Mouse (Mus musculus): ENCODE results near the gene Lenep. TPM values are rescaled to one million over a fixed set of nuclear protein-coding genes. Genes with fewer than 3 reads are reported as not detected.

The Lenep gene
- polyA plus RNA-seq, 1 experiment from 2014 or later: 0.89 TPM

DNA sequence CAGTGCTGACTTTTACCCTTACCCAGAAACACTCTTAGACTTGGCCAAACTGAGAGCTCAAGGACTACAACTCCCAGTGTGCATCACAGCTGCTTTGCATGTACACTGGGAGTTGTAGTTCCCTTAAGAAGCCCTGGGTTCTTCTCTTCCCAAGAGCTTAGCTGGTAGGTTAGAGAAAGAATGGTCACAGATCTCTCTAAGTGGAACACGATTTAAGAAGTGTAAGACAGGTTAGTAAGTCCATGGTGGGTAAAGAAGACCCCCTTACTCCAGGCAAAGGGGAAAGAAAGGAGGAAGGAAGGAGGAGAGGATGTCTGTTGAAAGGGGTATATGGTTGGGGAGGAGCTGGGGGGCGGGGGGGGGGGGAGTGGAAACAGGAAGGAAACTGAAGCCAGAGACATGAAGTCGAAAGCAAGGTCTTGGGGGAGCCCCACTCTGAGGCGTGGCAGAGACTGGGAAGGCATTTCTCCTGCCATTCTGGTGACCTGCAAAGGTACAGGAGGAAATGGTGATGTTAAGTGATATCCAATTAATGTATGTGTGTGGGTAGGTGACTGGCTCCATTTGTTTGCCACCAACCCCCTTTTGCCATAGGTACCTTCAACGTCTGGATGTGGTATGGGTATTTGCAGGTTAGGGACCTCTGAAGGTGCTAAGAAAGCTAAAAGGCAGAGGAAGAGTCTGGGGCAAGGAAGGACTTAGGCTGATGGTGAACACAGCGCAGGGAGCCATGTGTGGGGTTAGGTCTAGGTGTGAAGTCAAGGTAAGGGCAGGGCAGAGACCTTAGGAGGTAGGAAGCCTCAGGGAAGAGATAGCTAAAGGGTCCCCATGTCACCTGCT is 13.5 kb downstream of the Lenep start:
- ATAC-seq (ENCODE audit: low FRiP score, low read depth): no peak
- WGBS: 60% methylated on average over 6 of the region's 6 CpGs

DNA sequence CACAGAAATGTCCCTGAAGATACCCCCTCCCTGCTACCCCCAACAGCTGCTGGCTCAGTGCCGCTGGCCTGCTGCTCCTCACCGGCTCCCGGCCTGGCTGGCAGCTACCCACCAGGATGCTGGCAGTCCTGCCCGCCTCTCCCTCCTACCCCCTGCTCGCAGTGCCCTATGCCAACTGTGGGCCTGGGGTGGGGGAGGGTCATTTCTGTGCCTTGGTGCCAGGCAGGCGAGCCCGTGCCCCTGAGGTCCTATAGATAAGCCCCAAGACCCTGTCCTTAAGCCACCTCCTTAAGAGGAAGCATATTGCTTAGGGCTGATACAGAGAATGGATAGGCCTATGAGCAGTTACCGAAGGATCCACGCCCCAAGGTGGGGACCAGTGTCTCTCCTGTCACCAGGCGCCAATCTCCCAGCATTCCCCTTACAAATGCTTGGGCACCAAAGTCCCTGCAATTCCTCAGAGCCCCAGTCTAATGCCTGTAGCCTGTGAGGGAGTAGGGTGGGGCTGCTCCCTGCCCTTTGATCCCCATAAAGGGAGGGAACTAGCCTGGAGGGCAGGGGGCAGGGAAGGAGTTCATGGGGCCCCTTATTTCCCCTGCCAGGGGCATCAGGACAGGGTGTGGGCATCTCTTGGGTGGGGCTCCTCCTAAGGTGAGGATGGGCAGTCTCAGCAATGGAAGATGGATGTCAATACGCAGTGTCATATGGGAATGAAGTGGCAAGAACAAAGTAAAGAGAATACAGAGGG is 14.3 kb downstream of the Lenep start:
- Histone ChIP-seq H3K4me2 (no peak overlapping the region), H3K36me3 (no peaks in the 10 kb centered on the region), H3K4me3 (no peak overlapping the region), H3K27ac (replicated peaks) (no peak overlapping the region), H3K4me1 (replicated peaks) (peaks cover 30% of the 10 kb centered on the region), H3K9ac (no peak overlapping the region), H3K27me3 (0 out of 2 replicates have a peak, but pooled peaks cover 10% of the 10 kb centered on the region), H3K9me3 (no peaks in the 10 kb centered on the region)
- ATAC-seq (ENCODE audit: low FRiP score, low read depth): peak; percentile 15; the same call in 1 of the 2 replicates
- 53% methylated on average over 11 of the region's 11 CpGs for WGBS

More for the DNA sequence above, 13.5 kb downstream of the Lenep start:
- H3K9me3 ChIP-seq: no peaks in the 10 kb centered on the region
- no peaks in the 10 kb centered on the region for H3K36me3 ChIP-seq
- peaks cover 17% of the 10 kb centered on the region for H3K27me3 ChIP-seq
- no peak overlapping the region for H3K9ac ChIP-seq
- no peak overlapping the region for H3K4me2 ChIP-seq
- peaks cover 39% of the 10 kb centered on the region for H3K4me1 ChIP-seq (replicated peaks)
- H3K4me3 ChIP-seq: no peak overlapping the region
- H3K27ac ChIP-seq (replicated peaks): no peak overlapping the region

DNA sequence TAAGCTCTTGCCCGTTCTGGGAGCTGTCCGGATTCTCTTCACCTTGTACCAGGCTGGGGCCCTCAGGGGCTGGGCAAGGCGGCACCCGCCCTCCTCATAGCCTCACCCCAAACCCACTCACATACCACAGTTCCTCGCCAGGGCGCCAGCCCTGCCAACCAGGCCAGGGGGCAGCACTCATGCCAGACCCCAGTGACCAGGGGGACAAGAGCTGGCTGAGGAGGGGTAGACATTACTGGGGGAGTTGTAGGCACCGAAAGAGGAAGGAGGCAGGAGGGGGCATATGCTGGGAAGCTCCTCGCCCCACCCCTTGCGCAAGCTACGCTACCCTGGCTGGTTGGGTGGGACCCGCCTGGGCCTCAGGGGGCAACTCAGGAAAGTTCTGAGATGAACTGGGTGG is 15.0 kb downstream of the Lenep start:
- Histone ChIP-seq H3K27ac (replicated peaks) (no peak overlapping the region), H3K9me3 (no peaks in the 10 kb centered on the region), H3K4me2 (no peak overlapping the region), H3K27me3 (0 out of 2 replicates have a peak, but pooled peaks cover 7% of the 10 kb centered on the region), H3K36me3 (no peaks in the 10 kb centered on the region), H3K4me1 (replicated peaks) (peaks cover 25% of the 10 kb centered on the region), H3K9ac (no peak overlapping the region), H3K4me3 (no peak overlapping the region)
- ATAC-seq (ENCODE audit: low FRiP score, low read depth): no peak
- WGBS: 82% methylated on average over 11 of the region's 11 CpGs

DNA sequence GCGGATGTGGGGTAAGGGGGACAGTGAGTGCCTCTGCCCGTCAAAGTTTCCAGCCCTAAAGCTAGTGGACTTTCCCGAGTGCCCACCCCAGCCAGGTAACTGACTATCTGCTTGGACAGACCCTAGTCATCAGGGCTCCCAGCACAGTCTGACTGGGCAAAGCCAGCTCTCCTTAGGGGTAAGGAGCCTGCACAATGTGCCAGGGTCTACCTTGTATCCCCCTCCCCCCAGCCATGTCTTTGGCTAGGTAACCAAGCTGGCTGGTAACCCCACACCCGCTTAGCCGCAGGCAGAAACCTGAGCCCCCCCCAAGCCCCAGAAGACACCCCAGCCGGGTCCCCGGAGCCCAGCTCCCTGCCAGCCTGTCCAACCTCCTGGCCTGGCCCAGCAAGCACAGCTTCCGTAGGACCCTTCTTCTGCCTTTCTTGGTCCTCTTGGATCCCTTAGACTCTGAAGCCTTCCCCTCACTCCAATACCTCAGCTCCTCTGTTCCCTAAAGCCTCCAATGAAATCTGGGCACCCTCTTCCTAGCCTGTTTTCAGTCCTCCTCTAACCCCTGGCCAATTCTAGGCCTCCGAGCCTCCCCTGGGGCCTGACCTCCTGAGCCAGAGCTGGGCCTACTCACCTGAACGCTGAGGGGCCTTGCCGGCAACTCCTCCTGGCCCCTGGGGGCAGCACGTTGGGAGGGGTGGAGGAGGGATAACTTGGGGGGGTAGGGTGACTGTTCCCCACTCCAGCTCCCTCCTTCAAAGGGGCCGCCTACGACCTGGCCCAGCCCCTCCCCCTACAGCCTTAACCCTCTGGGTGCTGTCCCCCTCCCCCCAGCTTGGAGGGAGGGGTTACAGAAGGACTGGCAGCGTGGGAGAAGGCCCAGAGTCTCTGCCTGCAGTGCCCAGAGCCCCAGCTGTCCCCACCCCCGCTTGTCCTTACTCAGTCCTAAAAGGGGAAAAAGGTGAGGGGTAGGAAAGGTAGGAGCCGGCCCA is 15.9 kb downstream of the Lenep start:
- 50% methylated on average over 17 of the region's 17 CpGs for WGBS
- Histone ChIP-seq H3K27ac (replicated peaks) (no peak overlapping the region), H3K4me1 (replicated peaks) (peaks cover 16% of the 10 kb centered on the region), H3K36me3 (no peaks in the 10 kb centered on the region), H3K27me3 (no peaks in the 10 kb centered on the region), H3K9me3 (no peaks in the 10 kb centered on the region), H3K9ac (no peak overlapping the region), H3K4me3 (no peak overlapping the region), H3K4me2 (no peak overlapping the region)
- no peak for ATAC-seq (ENCODE audit: low FRiP score, low read depth)

DNA sequence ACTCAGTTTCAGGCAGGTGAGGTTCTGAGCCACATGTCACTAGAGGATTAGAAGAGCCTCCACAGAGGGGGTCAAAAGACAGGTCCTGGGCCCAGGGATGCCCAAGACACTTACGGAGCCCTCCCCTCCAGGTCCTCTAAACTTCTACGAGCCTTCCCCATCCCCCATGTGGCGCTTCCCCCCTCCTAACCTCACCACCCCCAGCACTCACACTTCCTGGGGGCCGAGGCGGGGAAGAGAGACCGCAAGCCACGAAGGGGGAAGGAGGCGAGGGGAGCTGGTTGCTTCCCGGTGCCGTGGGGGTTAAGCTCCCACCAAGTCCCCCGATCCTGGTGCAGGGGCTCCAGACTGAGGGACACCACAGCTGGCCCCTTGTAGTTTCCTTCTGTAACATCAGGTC is 17.1 kb downstream of the Lenep start:
- Histone ChIP-seq H3K4me3 (no peak overlapping the region), H3K36me3 (no peaks in the 10 kb centered on the region), H3K27me3 (no peaks in the 10 kb centered on the region), H3K27ac (replicated peaks) (no peak overlapping the region), H3K9me3 (no peaks in the 10 kb centered on the region), H3K4me1 (replicated peaks) (peaks cover 3% of the 10 kb centered on the region), H3K4me2 (no peak overlapping the region), H3K9ac (no peak overlapping the region)
- 55% methylated on average over 11 of the region's 11 CpGs for WGBS
- no peak for ATAC-seq (ENCODE audit: low FRiP score, low read depth)

DNA sequence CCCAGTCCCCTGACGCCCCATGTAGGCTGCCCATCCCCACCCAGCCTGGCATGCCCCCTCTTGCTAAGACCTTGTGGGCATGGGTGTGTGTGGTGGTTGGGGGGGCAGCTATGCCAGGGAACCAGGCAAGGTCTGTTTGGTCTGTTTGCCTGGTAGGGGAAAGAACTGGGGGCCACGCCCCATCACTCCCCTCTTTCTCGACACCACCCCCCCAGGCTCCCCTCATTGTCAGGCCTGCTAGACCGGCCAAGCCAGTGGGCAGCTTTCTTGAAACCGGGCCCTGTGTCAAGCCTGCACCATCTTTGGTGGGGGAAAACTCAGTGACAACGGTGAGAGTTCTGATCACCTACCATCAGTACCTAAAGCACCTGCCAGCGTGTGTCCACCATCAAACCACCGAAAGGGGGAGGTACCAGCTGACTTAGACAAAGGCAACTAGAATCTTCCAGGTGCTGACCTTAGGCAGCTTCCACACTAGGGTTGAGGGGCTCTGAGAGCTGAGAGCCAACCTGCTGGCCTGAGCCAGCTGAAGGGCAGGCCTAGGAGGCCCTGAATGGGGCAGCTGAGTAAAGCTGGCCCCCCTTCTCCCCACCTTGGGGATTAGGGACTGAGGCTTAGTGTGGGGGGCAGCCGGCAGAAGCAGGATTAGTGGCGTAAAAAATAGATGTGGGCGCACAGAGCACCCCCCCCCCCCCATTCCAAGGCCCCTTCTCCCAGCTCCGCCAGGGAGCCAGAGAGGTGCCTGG is 18.1 kb downstream of the Lenep start:
- Histone ChIP-seq H3K4me3 (no peak overlapping the region), H3K9me3 (no peaks in the 10 kb centered on the region), H3K9ac (no peak overlapping the region), H3K36me3 (no peaks in the 10 kb centered on the region), H3K27ac (replicated peaks) (no peak overlapping the region), H3K4me2 (no peak overlapping the region), H3K4me1 (replicated peaks) (peaks cover 3% of the 10 kb centered on the region; the same call in 1 of the 2 replicates), H3K27me3 (no peaks in the 10 kb centered on the region)
- WGBS: 71% methylated on average over 10 of the region's 12 CpGs
- ATAC-seq (ENCODE audit: low FRiP score, low read depth): no peak

DNA sequence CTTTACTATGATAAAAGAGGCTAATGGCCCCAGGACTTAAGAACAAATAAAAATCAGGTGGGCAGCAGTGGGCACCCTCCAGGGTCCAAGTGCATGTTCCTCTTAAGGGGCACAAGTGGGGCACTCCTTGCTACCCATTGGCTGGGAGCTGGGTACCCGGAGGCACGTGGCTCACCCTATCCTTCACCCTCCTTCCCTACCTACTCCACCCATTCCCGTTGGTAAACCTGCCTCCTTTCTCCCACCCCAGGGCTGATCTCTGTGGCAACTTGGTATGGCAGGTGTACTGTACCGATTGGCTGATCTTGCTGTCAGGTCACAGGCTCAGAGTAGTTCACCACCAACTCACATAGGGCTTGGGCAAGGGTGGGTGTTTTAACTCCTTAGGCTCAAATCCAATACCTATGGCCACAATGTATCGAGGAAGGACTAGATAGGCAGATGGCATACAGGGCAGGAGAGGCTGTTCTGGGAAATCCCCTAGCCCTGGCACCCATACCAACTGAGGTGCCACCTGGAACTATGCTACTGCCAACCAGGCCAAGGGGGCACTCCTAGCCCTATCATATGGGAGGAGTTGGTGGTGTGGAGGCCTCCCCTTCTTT is 18.8 kb downstream of the Lenep start:
- H3K36me3 ChIP-seq: no peaks in the 10 kb centered on the region
- H3K4me1 ChIP-seq (replicated peaks): peaks cover 6% of the 10 kb centered on the region
- H3K27ac ChIP-seq (replicated peaks): no peak overlapping the region
- no peaks in the 10 kb centered on the region for H3K27me3 ChIP-seq
- no peak overlapping the region for H3K4me3 ChIP-seq
- H3K9ac ChIP-seq: no peak overlapping the region
- ATAC-seq (ENCODE audit: low FRiP score, low read depth): no peak
- no peak overlapping the region for H3K4me2 ChIP-seq
- WGBS: 87% methylated on average over 5 of the region's 5 CpGs
- H3K9me3 ChIP-seq: no peaks in the 10 kb centered on the region

DNA sequence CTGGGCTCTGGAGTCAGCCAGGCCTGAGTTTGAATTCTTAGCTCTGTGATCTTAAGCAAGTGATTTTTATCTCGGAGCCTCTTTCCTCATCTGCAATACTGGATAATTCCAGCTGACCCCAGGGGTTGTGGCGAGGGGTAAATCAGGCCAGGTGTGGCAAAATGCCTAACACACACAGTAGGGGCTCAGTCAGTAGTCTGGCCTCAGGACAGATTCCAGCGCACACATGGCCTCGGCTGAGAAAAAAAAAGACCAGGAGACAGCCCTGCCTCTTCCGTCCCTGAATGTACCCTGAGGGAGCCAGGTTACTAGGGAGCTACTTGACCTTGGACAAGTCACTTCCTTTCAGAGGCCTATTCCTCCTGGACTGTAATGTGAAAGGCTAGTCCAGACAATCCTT is 19.6 kb downstream of the Lenep start:
- Histone ChIP-seq H3K4me2 (no peak overlapping the region), H3K36me3 (no peaks in the 10 kb centered on the region), H3K4me3 (no peak overlapping the region), H3K27me3 (no peaks in the 10 kb centered on the region), H3K4me1 (replicated peaks) (peaks cover 11% of the 10 kb centered on the region), H3K27ac (replicated peaks) (no peak overlapping the region), H3K9ac (no peak overlapping the region), H3K9me3 (no peaks in the 10 kb centered on the region)
- 89% methylated on average over 5 of the region's 5 CpGs for WGBS
- ATAC-seq (ENCODE audit: low FRiP score, low read depth): no peak

DNA sequence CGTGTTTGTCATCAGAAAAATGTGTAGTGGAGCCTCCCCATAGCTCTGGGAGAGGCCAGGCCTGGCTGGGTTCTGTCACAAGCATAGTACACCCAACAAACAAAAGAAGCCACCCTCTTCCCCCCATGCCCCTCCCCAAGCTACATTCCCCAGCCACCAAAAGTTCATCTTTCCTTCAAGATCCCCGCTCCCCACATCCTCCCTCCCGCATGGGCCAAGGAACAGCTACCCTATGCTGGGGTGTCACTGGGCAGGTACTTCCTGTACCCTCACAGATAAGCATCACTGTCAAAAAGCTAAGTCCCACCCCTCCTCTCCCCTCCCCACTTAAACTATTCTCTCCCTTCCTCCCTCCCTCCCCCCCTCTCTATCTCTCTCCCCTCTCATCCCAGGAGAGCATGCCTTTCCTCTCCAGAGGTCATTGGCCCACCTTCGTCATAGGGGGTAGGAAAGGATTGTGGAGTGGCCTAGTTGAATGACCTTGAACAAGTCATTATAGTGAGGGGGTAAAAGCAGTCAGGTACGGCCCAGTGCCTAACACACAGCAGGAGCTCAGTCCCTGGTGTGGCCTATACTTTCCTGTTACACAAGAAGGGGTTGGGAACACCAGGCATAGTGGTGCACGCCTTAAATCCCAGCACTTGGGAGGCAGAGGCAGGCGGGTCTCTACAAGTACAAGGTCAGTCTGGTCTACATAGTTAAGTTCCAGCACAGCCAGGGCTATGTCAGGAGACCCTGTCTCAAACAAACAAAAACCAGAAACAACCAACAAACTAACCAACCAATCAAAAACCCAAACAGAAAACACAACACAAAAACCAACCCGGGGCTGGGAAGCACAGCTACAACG is 20.3 kb downstream of the Lenep start:
- no peaks in the 10 kb centered on the region for H3K27me3 ChIP-seq
- ATAC-seq (ENCODE audit: low FRiP score, low read depth): no peak
- H3K9ac ChIP-seq: no peak overlapping the region
- H3K4me2 ChIP-seq: no peak overlapping the region
- no peak overlapping the region for H3K4me3 ChIP-seq
- no peaks in the 10 kb centered on the region for H3K9me3 ChIP-seq
- no peaks in the 10 kb centered on the region for H3K36me3 ChIP-seq
- 87% methylated on average over 9 of the region's 9 CpGs for WGBS
- H3K27ac ChIP-seq (replicated peaks): no peak overlapping the region
- H3K4me1 ChIP-seq (replicated peaks): peaks cover 15% of the 10 kb centered on the region

DNA sequence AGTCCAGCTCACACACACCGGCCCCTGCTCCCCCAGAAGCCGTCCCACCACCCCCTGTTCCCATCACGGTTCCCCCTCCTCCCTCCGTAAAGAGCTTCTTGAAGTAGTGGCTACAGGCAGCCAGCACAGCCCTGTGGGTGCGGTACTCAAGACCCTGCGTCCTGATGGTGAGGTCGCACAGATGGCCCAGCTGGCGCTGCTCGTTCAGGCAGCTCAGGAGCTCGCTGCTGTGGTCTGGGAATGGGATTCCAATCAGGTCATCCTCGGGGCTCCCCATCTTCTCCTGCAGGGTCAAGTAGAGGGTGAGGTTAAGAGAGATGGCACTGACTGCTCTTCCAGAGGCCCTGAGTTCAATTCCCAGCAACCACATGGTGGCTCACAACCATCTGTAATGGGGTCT is 21.4 kb downstream of the Lenep start:
- H3K27me3 ChIP-seq: no peaks in the 10 kb centered on the region
- H3K9ac ChIP-seq: no peak overlapping the region
- no peak overlapping the region for H3K4me3 ChIP-seq
- peaks cover 15% of the 10 kb centered on the region for H3K4me1 ChIP-seq (replicated peaks)
- ATAC-seq (ENCODE audit: low FRiP score, low read depth): no peak
- 85% methylated on average over 11 of the region's 11 CpGs for WGBS
- no peaks in the 10 kb centered on the region for H3K9me3 ChIP-seq
- H3K4me2 ChIP-seq: no peak overlapping the region
- no peak overlapping the region for H3K27ac ChIP-seq (replicated peaks)
- no peaks in the 10 kb centered on the region for H3K36me3 ChIP-seq
